Mouse (Mus musculus) E14TG2a.4 (cell line): ENCODE results near the gene Utp11.

Experiments
- H3K27me3 ChIP-seq: 2 replicates; pipeline ENCODE4 v1.6.1; 2014; ENCODE audit warnings: low read length, control low read depth; ENCODE audit not compliant: insufficient read depth
- H3K36me3 ChIP-seq: 2 replicates; pipeline ENCODE4 v1.6.1; 2014; ENCODE audit warnings: low read length, control low read depth; ENCODE audit not compliant: insufficient read depth
- H3K4me1 ChIP-seq: replicated peaks from 2 replicates; pipeline ENCODE4 v1.6.1; 2014; ENCODE audit warnings: low read depth, low read length, control low read depth
- H3K4me3 ChIP-seq: replicated peaks from 2 replicates; pipeline ENCODE4 v1.5.1; 2014; ENCODE audit warnings: mild to moderate bottlenecking, low read length
- H3K9me3 ChIP-seq: 2 replicates; pipeline ENCODE4 v1.6.1; 2014; ENCODE audit warnings: low read length, control low read depth
- CTCF ChIP-seq: conservative IDR thresholded peaks from 2 replicates; pipeline ENCODE4 v1.5.1; 2014; ENCODE audit warnings: low read length
- NANOG ChIP-seq: IDR thresholded peaks from 2 replicates; pipeline ENCODE4 v1.6.1; 2014; ENCODE audit warnings: borderline replicate concordance, low read length, mixed read lengths
- POU5F1 ChIP-seq: IDR thresholded peaks from 2 replicates; pipeline ENCODE4 v1.6.1; 2014; ENCODE audit warnings: low read length, borderline replicate concordance

Gene Utp11

GRCm38 (mm10) chr4:124699791-124700190 lies 6.4 kb upstream of the Utp11 start:
- H3K36me3 ChIP-seq: no peaks in the 10 kb centered on the region; the same call in 1 of the 2 replicates
- TF ChIP-seq POU5F1 (no peak), CTCF (no peak), NANOG (no peak)
- peaks cover 64% of the 10 kb centered on the region for H3K4me1 ChIP-seq
- no peaks in the 10 kb centered on the region for H3K9me3 ChIP-seq
- H3K4me3 ChIP-seq: peak overlapping the region; percentile 91; the same call in 1 of the 2 replicates
- peaks cover 23% of the 10 kb centered on the region for H3K27me3 ChIP-seq

GRCm38 (mm10) chr4:124695786-124696516 lies 2.6 kb upstream of the Utp11 start:
- TF ChIP-seq POU5F1 (no peak), CTCF (no peak), NANOG (no peak)
- no peaks in the 10 kb centered on the region for H3K9me3 ChIP-seq
- H3K4me3 ChIP-seq: peak overlapping the region; percentile 59
- H3K36me3 ChIP-seq: peaks cover 8% of the 10 kb centered on the region
- H3K4me1 ChIP-seq: peaks cover 56% of the 10 kb centered on the region
- peaks cover 19% of the 10 kb centered on the region for H3K27me3 ChIP-seq

- TF ChIP-seq NANOG: no peak
- no peak for TF ChIP-seq CTCF
- TF ChIP-seq POU5F1: no peak
- no peaks in the 10 kb centered on the region for H3K9me3 ChIP-seq
- H3K27me3 ChIP-seq: peaks cover 19% of the 10 kb centered on the region
- peaks cover 50% of the 10 kb centered on the region for H3K4me1 ChIP-seq
- H3K4me3 ChIP-seq: no peak overlapping the region
- H3K36me3 ChIP-seq: peaks cover 18% of the 10 kb centered on the region
Observed at GRCm38 (mm10) chr4:124694572-124694971, 1.2 kb upstream of the Utp11 start.

- no peak for TF ChIP-seq NANOG
- no peak for TF ChIP-seq CTCF
- no peak for TF ChIP-seq POU5F1
- H3K4me1 ChIP-seq: peaks cover 51% of the 10 kb centered on the region
- peak overlapping the region; percentile 96 for H3K4me3 ChIP-seq
- peaks cover 39% of the 10 kb centered on the region for H3K36me3 ChIP-seq
- H3K9me3 ChIP-seq: no peaks in the 10 kb centered on the region
- H3K27me3 ChIP-seq: peaks cover 10% of the 10 kb centered on the region
Observed at GRCm38 (mm10) chr4:124692416-124692861, 961 bp downstream of the Utp11 start.

- H3K27me3 ChIP-seq: peaks cover 10% of the 10 kb centered on the region
- no peak for TF ChIP-seq CTCF
- TF ChIP-seq NANOG: no peak
- TF ChIP-seq POU5F1: no peak
- H3K4me3 ChIP-seq: no peak overlapping the region
- peaks cover 49% of the 10 kb centered on the region for H3K36me3 ChIP-seq
- peaks cover 58% of the 10 kb centered on the region for H3K4me1 ChIP-seq
- H3K9me3 ChIP-seq: no peaks in the 10 kb centered on the region
Observed at GRCm38 (mm10) chr4:124691455-124691854, 1.9 kb downstream of the Utp11 start.

DNA sequence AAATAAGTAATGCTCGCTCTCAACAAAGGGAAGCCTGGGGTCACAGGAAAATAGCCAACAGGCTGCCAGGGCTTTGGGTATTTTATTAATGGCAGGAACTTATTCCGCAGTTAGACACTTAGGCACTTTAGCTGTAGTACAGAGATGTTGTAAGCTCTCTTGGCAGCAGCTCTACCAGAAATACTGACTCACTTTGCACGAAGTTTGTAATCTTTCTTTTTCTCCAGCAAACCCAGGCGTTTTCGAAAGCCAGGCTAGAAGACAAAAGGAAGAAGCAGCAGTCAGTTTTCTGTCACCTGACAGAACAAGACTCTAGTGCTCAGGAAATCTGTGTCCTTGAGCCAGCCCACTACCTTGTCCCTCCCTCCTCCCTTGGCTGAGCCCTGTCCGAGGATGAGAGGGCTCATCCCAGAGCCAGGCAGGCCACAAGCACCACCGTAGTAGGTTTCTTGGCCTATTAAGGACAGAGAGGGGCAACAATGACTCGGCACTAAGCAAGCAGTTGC lies 7.5 kb downstream of the Utp11 start:
- no peaks in the 10 kb centered on the region for H3K9me3 ChIP-seq
- no peaks in the 10 kb centered on the region for H3K27me3 ChIP-seq
- H3K4me3 ChIP-seq: no peak overlapping the region
- no peak for TF ChIP-seq POU5F1
- TF ChIP-seq NANOG: no peak
- TF ChIP-seq CTCF: no peak
- peaks cover 31% of the 10 kb centered on the region for H3K4me1 ChIP-seq
- peaks cover 93% of the 10 kb centered on the region for H3K36me3 ChIP-seq

DNA sequence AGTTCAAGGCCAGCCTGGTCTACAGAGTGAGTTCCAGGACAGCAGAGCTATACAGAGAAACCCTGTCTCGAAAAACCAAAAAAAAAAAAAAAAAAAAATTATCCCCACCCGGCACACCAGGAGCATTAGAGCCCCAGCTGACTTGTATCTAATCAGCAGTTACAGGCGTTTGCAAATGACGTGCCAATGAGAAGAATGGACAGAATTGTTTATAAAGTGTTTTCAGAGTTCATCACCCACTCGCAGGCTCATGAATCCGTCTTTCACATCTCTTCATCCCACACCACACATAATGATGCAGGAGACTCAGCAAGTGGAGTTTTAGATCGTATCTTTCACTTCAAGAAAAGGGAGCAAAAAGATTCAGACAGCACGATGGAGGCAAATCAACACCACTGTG lies 7.9 kb downstream of the Utp11 start:
- Histone ChIP-seq H3K27me3 (no peaks in the 10 kb centered on the region), H3K36me3 (peaks cover 93% of the 10 kb centered on the region)

DNA sequence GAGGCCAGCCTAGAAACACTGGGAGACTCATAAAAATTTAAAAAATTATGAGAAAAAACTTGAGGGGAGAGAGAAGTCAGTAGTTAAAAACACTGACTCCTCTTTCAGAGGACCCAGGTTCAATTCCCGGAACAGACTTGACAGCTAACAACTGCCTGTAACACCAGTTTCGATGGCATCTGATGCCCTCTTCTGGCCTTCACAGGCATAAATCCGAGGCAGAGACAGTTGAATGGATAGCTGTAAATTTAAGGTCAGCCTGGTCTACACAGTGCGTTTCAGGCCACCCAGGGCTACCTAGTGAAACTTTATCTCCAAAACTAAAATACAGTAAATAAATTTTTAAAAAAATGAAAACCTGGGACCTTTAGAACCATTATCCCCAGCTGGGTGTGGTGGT lies 8.4 kb downstream of the Utp11 start:
- H3K4me1 ChIP-seq: peaks cover 29% of the 10 kb centered on the region
- no peak for TF ChIP-seq POU5F1
- TF ChIP-seq NANOG: no peak
- 0 out of 2 replicates have a peak, but pooled peaks have one; percentile 10 for TF ChIP-seq CTCF

More for the DNA sequence above, 7.9 kb downstream of the Utp11 start:
- Histone ChIP-seq H3K4me3 (no peak overlapping the region), H3K9me3 (no peaks in the 10 kb centered on the region), H3K4me1 (peaks cover 29% of the 10 kb centered on the region)
- TF ChIP-seq CTCF (no peak), POU5F1 (no peak)

More for the DNA sequence above, 8.4 kb downstream of the Utp11 start:
- Histone ChIP-seq H3K36me3 (peaks cover 97% of the 10 kb centered on the region), H3K9me3 (no peaks in the 10 kb centered on the region), H3K4me3 (no peak overlapping the region), H3K27me3 (no peaks in the 10 kb centered on the region)
